Mouse (Mus musculus) c-Kit-positive CD71-positive TER-119-positive erythroid progenitor cells, embryonic 14.5 days (primary cell): Measurements from ENCODE around the gene Papolb.
A peak's percentile ranks its signal among the peaks of the same experiment; 100 is the strongest.

Experiments
- DNase-seq: peaks from one replicate; pipeline ENCODE4 v3.0.0-alpha.2; 2013; ENCODE audit warnings: low spot score

The Papolb gene

DNA sequence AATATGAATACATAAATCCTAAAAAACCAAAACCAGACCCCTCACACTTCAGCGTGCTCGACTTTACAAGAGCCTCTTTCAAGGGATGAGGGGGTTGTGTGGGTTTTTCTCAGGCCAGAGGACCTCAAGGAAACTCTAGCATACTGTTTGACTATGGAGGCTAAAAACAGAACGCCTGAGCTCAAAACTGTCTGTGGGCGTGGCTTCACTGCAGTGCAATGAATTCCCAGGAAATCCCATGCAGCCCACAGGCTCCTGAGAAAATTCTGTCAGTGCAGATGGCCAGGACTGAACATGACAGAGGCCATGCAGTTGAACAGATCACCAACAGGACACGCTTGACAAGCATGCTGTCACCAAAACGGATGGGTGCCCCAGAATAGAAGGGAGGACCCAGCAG is 10.9 kb downstream of the Papolb start:
- DNase-seq: no peak

DNA sequence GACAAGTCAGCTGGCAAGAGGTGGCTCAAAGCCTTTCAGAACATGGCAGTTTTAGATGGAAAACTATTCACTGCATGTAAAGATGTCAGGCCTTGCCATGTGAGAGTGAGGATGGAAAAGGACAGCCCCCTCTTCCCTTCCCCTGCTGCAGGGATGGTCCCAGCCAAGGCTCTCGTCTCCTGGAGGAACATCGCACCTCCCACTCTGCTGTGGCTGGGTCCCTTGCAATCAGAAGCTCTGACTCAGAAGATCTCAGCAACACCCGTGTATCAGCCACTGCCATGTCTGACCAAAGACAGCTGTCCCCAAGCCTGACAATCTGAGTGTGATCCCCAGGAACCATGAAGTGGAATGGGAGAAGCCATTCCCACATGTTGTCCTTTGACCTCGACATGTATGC is 17.8 kb downstream of the Papolb start:
- DNase-seq: no peak

DNA sequence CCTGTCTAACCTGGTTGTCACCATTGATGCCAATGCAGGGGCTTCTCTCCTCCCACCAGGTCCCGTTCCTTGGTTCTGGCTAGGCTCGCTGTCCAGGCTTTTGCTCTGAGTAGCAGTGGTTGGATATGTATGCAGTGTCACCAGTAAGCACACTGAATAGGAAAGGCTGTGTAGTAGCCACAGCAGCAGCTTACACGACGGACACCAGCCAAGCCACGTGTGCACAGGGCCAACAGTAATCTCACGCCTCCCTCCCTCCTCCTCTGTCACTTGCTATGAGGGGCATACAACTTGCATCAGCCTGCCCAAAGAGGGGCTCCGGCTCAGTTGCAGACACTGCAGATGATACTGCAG is 19.8 kb downstream of the Papolb start:
- DNase-seq: no peak

DNA sequence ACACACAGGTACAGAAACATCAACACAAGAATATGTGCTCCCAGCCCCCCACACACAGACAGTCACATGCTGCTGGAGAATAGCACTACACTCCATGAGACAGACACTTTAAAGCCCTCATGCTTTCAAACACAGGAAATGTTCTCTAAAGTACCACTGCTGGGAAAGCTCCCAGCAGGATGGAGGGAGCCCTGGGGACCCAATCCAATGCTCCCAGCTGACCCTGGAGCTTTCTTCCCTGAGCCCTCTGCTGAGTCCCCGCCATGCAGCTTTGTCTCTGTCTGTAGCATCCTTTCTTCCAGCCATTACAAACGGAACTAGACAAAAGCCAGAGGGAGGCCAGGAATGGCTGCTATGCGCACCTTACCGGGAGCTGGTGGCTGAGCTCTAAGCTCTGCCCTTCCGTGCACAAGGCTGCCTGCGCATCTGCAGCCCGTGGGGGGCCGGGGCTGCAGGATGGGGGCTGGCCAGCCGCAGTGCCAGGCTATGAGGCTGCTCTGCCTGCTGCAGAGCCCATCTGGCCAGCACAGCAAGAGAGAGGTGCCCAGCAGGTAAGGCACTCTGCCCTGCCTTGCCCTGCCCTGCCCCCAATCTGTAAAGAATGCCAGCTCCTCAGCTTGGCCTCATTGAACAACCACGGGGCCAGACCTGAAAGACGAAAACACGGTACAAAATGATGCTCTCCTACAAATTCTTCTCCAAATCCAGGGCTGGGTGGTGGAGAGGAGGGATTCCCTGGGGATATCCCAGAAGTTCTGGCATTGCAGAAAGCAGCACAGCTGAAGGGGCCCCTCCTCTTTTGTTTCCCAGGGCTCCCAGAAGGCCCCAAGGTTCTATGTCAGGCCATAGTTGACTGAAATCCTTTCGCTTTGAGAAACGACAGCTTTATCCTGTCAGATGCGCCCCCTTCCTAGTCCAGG is 20.5 kb downstream of the Papolb start:
- DNase-seq: no peak

DNA sequence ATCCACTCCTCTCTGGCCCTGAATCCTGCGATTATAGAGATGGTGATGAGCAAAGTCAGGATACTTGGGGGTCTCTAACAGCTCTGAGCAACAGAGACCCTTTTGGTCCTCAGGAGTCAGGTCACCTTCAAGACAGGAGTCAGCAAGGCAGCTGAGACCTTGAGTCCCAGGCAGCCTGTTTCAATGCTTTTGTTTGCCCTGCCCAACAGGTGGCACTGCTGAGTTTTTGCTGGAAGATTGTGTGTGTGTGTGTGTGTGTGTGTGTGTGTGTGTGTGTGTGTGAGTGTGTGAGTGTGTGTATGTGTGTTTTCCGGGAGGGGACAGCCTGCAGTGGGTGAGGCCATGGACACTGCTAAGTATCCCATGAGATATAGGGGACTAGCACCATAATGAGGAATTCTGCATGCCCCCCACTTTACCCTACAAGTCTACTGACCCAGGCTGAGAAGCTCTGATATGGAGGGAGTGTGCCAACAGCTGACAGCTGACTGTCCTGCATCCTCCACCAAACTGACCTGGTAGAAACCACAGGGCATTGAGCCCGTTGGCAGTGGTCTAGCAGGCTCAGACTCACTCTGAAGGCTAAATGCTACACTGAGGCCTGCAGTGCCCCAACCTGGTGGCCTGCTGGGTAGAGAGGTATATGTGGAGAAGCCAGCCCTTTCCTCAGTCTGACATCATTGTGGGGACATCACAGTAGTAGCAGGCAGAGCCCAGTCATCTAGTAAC is 24.0 kb downstream of the Papolb start:
- no peak for DNase-seq

DNA sequence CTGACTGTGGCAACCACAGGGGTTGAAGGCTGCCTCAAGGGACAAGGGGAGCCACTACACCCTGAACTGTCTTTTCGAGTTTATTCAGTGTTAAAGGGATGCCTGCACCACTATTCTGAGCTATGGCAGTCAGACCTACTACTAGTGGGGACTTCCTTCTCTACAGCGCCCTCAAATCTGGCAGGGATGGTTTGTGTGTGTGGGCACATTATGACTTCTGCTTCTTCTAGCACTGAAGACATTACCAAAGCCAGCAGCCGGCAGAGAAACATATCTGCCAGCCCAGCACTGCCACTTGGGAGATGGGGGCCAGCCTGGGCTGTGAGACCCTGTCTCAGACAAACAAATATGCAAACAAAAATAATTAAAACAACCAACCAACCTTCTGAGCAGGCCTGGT is 25.7 kb downstream of the Papolb start:
- DNase-seq: no peak

DNA sequence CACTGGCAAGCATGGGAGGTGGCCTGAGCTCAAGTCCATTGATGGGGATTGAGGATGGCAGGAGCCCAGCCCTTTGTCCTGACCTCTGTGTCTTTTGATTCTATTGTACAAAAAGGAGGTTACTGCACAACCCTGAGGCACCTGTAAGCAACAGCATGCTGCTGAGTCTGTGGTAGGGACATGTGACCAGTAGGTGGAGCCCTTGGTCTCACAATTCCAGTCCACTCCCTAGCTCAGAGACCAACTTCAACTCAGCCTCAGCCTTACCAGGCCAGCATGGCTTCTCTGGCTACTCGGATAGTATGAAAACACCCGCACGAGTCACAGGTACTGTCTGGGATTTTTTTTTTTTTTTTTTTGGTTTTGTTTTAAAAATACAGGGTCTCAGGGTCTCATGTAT is 27.5 kb downstream of the Papolb start:
- peak; percentile 47 for DNase-seq

DNA sequence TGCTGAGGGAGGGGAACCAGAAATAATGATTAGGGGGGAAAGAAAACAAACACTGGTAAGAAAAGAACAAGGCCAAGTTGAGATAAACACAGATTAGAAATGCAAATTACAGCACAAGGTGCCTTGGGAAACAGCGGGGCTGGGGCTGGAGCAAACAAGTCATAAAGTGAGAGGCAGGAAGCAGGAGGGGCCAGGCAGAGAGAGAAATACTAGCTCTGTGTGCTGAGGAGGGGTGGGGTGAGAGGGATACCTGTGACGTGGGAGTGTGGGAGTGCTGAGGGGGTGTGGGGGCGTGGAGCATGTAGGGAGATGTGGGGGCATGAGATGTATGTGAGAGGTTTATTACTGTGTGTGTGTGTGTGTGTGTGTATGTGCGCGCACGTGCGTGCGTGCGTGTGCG is 29.0 kb downstream of the Papolb start:
- no peak for DNase-seq

DNA sequence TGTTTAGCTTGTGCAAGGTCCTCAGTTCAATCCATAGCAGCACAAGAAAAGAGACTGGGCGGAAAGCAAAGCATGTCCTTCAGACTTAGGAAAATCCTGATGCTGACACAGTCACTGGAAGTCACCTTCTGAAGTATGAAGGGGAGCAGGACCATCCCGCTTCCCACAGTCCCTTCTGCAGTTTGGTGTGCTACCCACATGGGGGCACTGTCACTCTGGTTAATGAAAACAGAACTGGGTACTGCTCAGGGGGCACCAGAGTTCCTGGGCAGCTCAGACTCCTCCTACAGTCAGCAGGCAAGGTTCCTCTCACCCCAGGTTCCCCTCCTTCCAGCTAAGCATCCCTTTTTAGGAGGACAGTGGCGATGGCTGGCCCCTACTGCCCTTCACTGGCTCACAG is 30.9 kb downstream of the Papolb start:
- DNase-seq: no peak

DNA sequence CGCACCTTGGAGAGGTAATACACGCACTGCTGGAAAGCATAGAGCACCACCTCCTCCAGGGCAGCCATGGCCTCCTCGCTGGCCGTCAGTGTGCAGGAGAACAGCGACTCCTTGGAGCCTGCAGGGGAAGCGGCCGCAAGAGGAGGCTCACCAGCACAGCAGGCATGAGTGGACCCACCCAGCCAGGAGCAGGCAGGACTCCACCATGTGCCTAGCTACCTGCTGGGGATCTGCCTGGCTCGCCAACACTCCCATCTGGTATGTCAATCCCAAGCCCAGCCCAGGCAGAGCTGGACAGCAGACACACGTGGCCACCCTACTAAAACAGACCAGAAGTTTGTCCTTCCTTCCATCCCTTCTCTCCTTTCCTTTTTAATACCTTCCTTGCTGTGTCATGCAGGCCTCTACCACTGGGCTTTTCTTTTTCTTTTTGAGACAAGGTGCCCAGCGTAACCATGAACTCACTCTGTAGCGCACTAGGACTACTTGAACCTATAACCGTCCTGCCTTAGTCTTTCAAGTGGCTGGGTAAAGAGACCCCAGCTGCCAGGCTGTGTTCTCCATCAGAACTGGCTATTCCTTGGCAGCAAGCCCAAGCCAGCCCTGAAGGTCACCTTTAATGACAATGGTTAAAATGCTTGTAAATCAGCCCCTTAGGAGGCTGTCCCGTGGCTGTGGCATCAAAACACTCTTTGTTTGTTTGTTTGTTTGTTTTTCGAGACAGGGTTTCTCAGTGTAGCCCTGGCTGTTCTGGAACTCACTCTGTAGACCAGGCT is 34.4 kb downstream of the Papolb start:
- DNase-seq: no peak

DNA sequence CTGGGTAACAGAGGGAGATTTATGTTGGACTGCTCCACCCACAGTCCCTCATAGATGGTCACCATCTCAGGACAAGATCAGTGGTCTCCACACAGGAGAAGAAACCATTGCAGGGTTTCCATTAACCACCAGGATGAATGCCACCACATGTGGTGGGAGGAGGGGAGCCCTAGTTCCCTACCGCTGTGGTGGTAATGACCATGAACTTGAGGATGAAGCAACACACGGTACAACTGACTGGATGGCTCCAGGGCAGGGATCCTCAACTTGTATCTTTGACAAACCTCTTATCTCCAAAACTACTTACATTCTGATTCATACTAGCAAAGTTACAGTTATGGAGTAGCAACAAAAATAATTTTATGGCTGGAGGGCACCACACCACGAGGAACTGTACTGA is 36.6 kb downstream of the Papolb start:
- no peak for DNase-seq

DNA sequence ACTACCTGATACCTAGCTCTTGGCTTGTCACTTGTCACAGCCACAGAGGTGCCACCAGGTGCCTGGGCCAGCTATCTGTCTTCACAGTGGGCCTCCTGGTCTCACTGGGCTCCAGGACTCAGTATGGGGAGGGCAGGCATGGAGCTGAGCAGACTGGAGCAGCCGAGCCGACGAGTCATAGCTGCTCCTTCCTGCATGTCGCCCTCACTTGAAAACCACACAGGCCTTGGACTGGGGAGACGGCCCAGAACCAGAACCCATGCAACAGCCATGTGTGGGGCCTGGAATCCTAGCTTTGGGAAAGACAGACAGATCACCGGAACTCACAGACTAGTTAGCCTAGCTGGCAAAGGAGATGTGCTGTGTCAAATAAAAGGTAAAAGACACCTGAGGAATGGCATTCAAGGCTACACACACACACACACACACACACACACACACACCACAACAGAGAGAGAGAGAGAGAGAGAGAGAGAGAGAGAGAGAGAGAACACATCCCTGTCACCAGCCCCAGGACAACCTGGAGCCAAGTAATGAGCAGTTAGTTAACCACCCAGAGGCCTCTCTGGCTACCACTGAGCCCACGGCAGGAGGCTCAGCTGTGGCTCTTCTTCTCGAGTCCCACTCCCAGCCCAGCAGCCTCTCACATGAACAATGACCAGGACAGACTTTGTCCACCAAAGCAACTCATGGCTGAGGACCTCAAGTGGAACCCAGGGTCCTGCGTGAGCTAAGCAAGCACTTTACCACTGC is 39.7 kb downstream of the Papolb start:
- DNase-seq: no peak

DNA sequence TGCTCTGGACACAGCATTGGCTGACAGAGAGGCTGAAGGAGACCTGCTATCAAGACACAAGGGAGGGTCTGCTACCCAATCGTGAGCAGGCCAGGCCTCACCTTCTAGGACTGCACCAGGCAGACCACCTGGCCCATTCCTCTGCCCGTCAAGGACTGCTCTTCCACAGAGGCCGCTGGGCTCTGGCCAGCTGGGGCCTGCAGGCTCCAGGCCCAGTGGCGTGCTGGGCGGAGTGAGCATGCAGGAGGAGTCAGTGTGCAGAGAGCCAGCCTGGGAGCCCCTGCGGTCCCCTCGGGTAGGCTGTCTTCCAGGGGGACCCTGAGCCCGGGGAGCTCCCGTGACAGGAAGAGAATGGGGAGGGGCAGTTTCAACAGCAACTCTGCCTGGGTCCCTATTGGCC is 43.2 kb downstream of the Papolb start:
- DNase-seq: no peak

DNA sequence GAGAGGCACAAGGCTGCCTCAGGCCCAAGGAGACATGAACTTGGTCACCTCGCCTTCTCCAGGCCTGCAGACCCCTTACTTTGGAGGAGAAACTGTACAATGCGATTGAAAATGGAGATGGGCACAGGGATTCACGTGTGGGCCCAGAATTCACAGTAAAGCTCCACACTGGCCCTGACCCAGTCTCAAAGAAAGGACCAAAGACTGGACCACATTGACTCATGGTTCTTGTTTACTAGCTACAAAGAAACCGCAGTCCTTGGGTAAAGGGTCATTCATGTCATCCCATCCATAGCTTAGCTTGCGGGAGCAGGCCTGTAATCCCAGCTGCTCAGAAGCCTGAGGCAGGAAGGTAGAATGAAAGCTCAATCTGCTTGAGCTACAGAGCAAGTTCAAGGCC is 46.3 kb downstream of the Papolb start:
- no peak for DNase-seq

DNA sequence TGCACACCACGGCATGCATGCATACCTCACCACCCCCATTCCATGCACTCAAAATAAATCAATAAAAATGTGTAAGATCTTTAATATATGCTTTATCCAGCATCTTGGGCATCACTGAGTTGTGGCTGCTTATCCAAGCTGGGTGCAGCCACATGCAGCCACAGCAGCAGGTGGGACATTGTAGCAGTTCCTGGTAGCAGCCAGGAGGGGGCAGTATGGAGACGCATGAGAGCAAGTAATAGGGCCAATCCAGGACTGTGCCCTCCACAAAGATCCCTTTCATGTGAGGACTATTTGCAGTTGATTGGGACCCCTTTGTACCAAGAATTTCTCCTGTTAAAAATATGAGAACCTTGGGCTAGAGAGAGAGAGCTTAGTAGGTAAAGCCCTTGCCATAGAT is 47.4 kb downstream of the Papolb start:
- peak; percentile 58 for DNase-seq

DNA sequence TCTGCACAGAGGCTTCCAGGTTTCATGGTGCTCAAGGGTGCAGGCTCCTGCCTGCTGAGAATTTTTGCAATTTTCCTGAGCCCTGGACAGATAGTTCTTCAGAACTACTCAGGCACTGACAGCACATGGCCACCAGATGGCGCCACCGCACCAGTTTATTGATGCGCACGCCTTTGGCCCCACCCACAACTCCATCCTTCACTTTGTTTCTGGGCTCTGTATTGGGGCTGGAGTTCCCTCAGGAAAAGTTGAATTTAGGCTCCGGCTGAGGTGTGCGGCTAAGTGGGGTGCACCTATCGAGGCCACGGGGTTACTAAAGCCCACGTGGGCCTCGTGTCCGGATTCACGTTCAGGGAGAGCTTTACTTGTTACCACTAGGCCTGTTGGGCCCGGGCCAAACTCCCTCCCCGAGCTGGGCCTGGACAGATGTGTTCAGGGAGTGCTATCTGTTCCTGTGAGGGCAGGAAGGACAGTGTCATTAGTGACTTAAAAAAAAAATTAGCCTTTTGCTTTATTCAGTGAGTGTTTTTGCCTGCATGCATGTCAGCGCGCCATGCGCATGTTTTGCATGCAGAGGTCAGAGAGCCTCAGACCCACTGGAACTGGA is 50.9 kb downstream of the Papolb start:
- DNase-seq: peak; percentile 70

DNA sequence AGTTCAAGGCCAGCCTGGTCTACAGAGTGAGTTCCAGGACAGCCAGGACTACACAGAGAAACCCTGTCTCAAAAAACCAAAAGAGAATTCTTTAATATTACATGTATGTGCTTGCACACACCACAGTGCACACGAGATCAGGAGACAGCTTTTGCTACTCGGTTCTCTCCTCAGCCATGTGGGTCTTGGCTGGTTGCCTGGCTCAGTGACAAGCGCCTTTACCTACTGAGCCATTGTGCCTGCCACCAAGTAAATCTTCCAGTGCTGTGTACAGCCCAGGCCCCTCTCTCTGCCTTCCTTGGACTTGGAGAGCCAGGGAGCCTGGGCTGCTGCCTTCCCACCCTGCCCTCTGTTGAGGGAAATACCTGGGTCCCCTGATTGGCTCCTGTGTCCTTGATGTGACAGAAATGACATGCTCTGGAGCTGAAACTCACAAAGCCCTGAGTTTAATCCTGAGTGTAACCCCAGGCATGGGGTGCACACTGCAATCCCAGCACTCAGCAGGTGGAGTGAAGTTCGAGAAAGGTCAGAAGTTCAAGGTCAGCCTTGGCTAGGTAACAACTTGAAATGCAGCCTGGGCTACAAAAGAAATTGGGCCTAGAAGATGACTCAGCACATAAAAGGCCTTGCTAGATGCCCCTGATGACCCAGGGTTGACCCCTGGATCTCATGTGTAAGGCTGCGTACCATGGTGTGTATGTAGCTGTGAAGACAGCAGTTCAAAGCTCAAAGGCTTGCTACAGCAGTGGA is 51.8 kb downstream of the Papolb start:
- DNase-seq: no peak

DNA sequence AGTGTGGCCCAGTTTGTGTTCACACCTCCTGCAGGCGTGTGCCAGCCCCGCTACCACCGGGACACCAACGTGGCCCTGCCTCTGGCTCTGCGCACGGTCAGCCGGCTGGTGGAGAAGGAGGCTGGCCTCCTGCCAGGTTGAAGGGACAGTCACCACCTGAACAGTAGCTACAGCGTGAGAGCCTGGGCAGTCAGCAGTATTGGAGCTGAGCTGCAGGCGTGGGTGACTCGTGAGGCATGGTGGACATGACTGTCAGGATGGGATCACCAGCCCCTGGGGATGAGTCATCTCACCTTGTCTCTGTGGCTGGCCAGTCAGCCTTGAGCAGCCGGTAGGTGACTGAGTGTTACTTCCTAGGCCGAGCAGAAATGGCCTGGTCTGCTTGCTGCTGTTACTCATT is 52.5 kb downstream of the Papolb start:
- no peak for DNase-seq
